Mouse (Mus musculus): ENCODE data around the gene Spata17. TPM values are rescaled to one million over a fixed set of nuclear protein-coding genes. Genes with fewer than 3 reads are reported as not detected.
A peak's percentile ranks its signal among the peaks of the same experiment; 100 is the strongest.
"Not testable (repeated sequence)": the region's sequence is repeated elsewhere in the genome, so short reads cannot be mapped to it uniquely, and the experiment has no call there.

Spata17 gene
- polyA plus RNA-seq, 1 experiment: 1.6 TPM

- Histone ChIP-seq H3K36me3 (ENCODE audit: control insufficient read depth, insufficient read depth, low read length) (no peaks in the 10 kb centered on the region), H3K4me1 (ENCODE audit: control insufficient read depth, insufficient read depth, low read length) (no peaks in the 10 kb centered on the region), H3K27ac (ENCODE audit: insufficient read depth, low read depth, low read length) (no peak overlapping the region), H3K27me3 (replicated peaks; ENCODE audit: control insufficient read depth, insufficient read depth, low read length) (no peaks in the 10 kb centered on the region), H3K4me3 (ENCODE audit: insufficient read depth, low read depth, low read length) (no peak overlapping the region)
- TF ChIP-seq POLR2A (IDR thresholded peaks at IDR 0.05; ENCODE audit: low read depth, low read length) (no peak), CTCF (conservative IDR thresholded peaks at IDR 0.05; ENCODE audit: insufficient read depth, insufficient read length, low read depth, low read length) (peak; percentile 47)
- peak; percentile 65 for DNase-seq
- WGBS: 26% methylated on average over 6 of the region's 6 CpGs
These were observed 77.8 kb downstream of the Spata17 start for GRCm38 (mm10) chr1:187137426-187137825.

GRCm38 (mm10) chr1:187135887-187136286 lies 79.4 kb downstream of the Spata17 start:
- no peak for DNase-seq
- no peak for TF ChIP-seq POLR2A (IDR thresholded peaks at IDR 0.05; ENCODE audit: low read depth, low read length)
- no peak for TF ChIP-seq CTCF (conservative IDR thresholded peaks at IDR 0.05; ENCODE audit: insufficient read depth, insufficient read length, low read depth, low read length)
- no peaks in the 10 kb centered on the region for H3K4me1 ChIP-seq (ENCODE audit: control insufficient read depth, insufficient read depth, low read length)
- no peak overlapping the region for H3K4me3 ChIP-seq (ENCODE audit: insufficient read depth, low read depth, low read length)
- WGBS: 85% methylated on average over 6 of the region's 6 CpGs
- H3K27me3 ChIP-seq (replicated peaks; ENCODE audit: control insufficient read depth, insufficient read depth, low read length): no peaks in the 10 kb centered on the region
- no peak overlapping the region for H3K27ac ChIP-seq (ENCODE audit: insufficient read depth, low read depth, low read length)
- no peaks in the 10 kb centered on the region for H3K36me3 ChIP-seq (ENCODE audit: control insufficient read depth, insufficient read depth, low read length)

- Histone ChIP-seq H3K27me3 (replicated peaks; ENCODE audit: control insufficient read depth, insufficient read depth, low read length) (no peaks in the 10 kb centered on the region), H3K36me3 (ENCODE audit: control insufficient read depth, insufficient read depth, low read length) (no peaks in the 10 kb centered on the region), H3K4me3 (ENCODE audit: insufficient read depth, low read depth, low read length) (no peak overlapping the region), H3K4me1 (ENCODE audit: control insufficient read depth, insufficient read depth, low read length) (no peaks in the 10 kb centered on the region), H3K27ac (ENCODE audit: insufficient read depth, low read depth, low read length) (no peak overlapping the region)
- TF ChIP-seq POLR2A (IDR thresholded peaks at IDR 0.05; ENCODE audit: low read depth, low read length): no peak
- no peak for TF ChIP-seq CTCF (conservative IDR thresholded peaks at IDR 0.05; ENCODE audit: insufficient read depth, insufficient read length, low read depth, low read length)
- no peak for DNase-seq
- 84% methylated on average over 6 of the region's 6 CpGs for WGBS
These were observed 81.4 kb downstream of the Spata17 start for GRCm38 (mm10) chr1:187133841-187134240.

- no peaks in the 10 kb centered on the region for H3K36me3 ChIP-seq (ENCODE audit: control insufficient read depth, insufficient read depth, low read length)
- 95% methylated on average over 4 of the region's 4 CpGs for WGBS
- H3K27ac ChIP-seq (ENCODE audit: insufficient read depth, low read depth, low read length): no peak overlapping the region
- no peak overlapping the region for H3K4me3 ChIP-seq (ENCODE audit: insufficient read depth, low read depth, low read length)
- DNase-seq: no peak
- H3K27me3 ChIP-seq (replicated peaks; ENCODE audit: control insufficient read depth, insufficient read depth, low read length): no peaks in the 10 kb centered on the region
- TF ChIP-seq POLR2A (IDR thresholded peaks at IDR 0.05; ENCODE audit: low read depth, low read length) (no peak), CTCF (conservative IDR thresholded peaks at IDR 0.05; ENCODE audit: insufficient read depth, insufficient read length, low read depth, low read length) (no peak)
- no peaks in the 10 kb centered on the region for H3K4me1 ChIP-seq (ENCODE audit: control insufficient read depth, insufficient read depth, low read length)
These were observed 82.9 kb downstream of the Spata17 start for GRCm38 (mm10) chr1:187132348-187132747.

- H3K4me3 ChIP-seq (ENCODE audit: insufficient read depth, low read depth, low read length); H3K27ac ChIP-seq (ENCODE audit: insufficient read depth, low read depth, low read length); H3K4me1 ChIP-seq (ENCODE audit: control insufficient read depth, insufficient read depth, low read length); DNase-seq; H3K27me3 ChIP-seq (replicated peaks; ENCODE audit: control insufficient read depth, insufficient read depth, low read length); H3K36me3 ChIP-seq (ENCODE audit: control insufficient read depth, insufficient read depth, low read length): not testable (repeated sequence)
- WGBS: 96% methylated on average over 2 of the region's 2 CpGs
These were observed 87.7 kb downstream of the Spata17 start for GRCm38 (mm10) chr1:187127548-187127947.

- no peak overlapping the region for H3K4me3 ChIP-seq (ENCODE audit: insufficient read depth, low read depth, low read length)
- no peak overlapping the region for H3K27ac ChIP-seq (ENCODE audit: insufficient read depth, low read depth, low read length)
- no peaks in the 10 kb centered on the region for H3K4me1 ChIP-seq (ENCODE audit: control insufficient read depth, insufficient read depth, low read length)
- 83% methylated on average over 11 of the region's 11 CpGs for WGBS
- no peaks in the 10 kb centered on the region for H3K36me3 ChIP-seq (ENCODE audit: control insufficient read depth, insufficient read depth, low read length)
- TF ChIP-seq POLR2A (IDR thresholded peaks at IDR 0.05; ENCODE audit: low read depth, low read length): no peak
- TF ChIP-seq CTCF (conservative IDR thresholded peaks at IDR 0.05; ENCODE audit: insufficient read depth, insufficient read length, low read depth, low read length): no peak
- H3K27me3 ChIP-seq (replicated peaks; ENCODE audit: control insufficient read depth, insufficient read depth, low read length): no peaks in the 10 kb centered on the region
- DNase-seq: no peak
These were observed 89.5 kb downstream of the Spata17 start for GRCm38 (mm10) chr1:187125733-187126132.

- Histone ChIP-seq H3K36me3 (ENCODE audit: control insufficient read depth, insufficient read depth, low read length) (no peaks in the 10 kb centered on the region), H3K4me1 (ENCODE audit: control insufficient read depth, insufficient read depth, low read length) (no peaks in the 10 kb centered on the region), H3K27me3 (replicated peaks; ENCODE audit: control insufficient read depth, insufficient read depth, low read length) (no peaks in the 10 kb centered on the region), H3K27ac (ENCODE audit: insufficient read depth, low read depth, low read length) (no peak overlapping the region), H3K4me3 (ENCODE audit: insufficient read depth, low read depth, low read length) (no peak overlapping the region)
- 77% methylated on average over 3 of the region's 3 CpGs for WGBS
- DNase-seq: no peak
- TF ChIP-seq POLR2A (IDR thresholded peaks at IDR 0.05; ENCODE audit: low read depth, low read length) (no peak), CTCF (conservative IDR thresholded peaks at IDR 0.05; ENCODE audit: insufficient read depth, insufficient read length, low read depth, low read length) (no peak)
These were observed 90.3 kb downstream of the Spata17 start for GRCm38 (mm10) chr1:187124967-187125366.

- H3K4me1 ChIP-seq (ENCODE audit: control insufficient read depth, insufficient read depth, low read length): no peaks in the 10 kb centered on the region
- H3K36me3 ChIP-seq (ENCODE audit: control insufficient read depth, insufficient read depth, low read length): no peaks in the 10 kb centered on the region
- H3K27ac ChIP-seq (ENCODE audit: insufficient read depth, low read depth, low read length): no peak overlapping the region
- H3K27me3 ChIP-seq (replicated peaks; ENCODE audit: control insufficient read depth, insufficient read depth, low read length): no peaks in the 10 kb centered on the region
- TF ChIP-seq POLR2A (IDR thresholded peaks at IDR 0.05; ENCODE audit: low read depth, low read length): no peak
- no peak for TF ChIP-seq CTCF (conservative IDR thresholded peaks at IDR 0.05; ENCODE audit: insufficient read depth, insufficient read length, low read depth, low read length)
- no peak overlapping the region for H3K4me3 ChIP-seq (ENCODE audit: insufficient read depth, low read depth, low read length)
- WGBS: 93% methylated on average over 6 of the region's 6 CpGs
- DNase-seq: no peak
These were observed 96.0 kb downstream of the Spata17 start for GRCm38 (mm10) chr1:187119300-187119699.
